Mouse (Mus musculus) c-Kit-negative CD71-positive TER-119-positive erythroid progenitor cells, embryonic 14.5 days (primary cell): Measurements from ENCODE around the gene Ank3.
"Not testable (repeated sequence)": the region's sequence is repeated elsewhere in the genome, so short reads cannot be mapped to it uniquely, and the experiment has no call there.

Source experiments
- DNase-seq: peaks from one replicate; pipeline ENCODE4 v3.0.0-alpha.2; 2013; ENCODE audit warnings: low read depth, low spot score

Gene Ank3

DNA sequence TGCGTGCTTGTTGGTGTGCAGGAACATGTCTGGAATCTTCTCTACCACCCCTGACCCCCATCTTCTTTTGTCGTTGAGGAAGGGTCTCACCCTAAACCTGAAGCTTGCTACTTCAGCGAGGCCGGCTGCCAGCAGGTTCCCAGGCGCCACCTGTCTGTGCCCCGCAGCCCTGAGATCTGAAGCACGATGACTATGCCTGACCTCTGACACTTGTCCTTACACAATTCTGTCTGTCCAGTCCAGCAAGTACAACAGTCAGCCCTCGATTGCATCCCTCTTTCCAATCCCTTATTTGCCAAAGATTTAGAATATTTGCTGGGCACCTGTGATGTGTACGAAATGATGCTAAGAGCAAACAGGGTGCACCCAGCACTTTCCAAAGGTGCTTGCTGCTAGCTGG lies 497.0 kb downstream of the Ank3 start:
- no peak for DNase-seq

DNA sequence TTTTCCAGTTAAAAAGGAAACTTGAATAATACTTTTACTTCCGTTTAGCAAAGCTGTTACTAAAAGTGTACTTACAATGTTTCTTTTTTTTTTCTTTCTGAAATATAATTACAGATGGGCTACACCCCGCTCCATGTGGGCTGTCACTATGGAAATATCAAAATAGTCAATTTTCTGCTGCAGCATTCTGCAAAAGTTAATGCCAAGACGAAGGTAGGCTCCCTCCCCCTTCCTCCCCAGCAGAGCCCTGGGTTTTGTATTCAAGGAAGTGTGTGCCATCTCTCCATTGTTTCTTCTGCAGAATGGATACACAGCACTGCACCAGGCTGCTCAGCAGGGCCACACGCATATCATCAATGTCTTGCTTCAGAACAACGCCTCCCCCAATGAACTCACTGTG lies 499.4 kb downstream of the Ank3 start:
- no peak for DNase-seq

DNA sequence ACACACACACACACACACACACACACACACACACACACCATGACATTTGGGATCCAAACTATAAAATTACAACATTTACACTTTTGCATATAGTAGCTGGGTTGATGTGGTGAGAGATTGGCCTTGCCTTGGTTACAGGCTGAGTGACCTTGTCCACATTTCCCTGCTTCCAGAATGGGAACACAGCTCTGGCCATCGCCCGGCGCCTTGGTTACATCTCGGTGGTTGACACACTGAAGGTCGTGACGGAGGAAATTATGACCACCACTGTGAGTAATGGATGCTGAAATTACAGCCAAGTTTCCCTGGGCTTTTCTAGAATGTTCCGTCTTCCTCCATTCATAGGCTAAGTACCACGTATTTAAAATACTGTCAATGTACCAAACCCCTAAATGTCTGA lies 500.2 kb downstream of the Ank3 start:
- DNase-seq, result no peak

DNA sequence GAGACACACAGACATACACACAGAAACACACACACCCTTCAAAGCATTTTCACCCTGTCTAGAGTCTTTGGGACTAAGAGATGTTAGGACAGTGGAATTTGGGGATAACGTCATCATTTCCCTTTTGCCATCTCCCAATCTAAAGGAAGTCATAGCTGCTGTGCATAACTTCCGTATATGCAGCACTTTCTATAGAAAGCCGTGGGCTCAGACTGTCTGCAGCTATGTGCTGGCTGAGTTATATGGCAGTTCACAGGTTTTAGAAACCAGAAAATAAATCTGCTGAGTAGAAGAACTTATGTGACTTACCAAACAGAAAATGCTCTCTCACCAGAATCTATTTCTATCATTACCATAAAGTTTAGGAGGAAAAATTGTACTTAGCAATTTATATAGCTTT lies 501.2 kb downstream of the Ank3 start:
- no peak for DNase-seq

DNA sequence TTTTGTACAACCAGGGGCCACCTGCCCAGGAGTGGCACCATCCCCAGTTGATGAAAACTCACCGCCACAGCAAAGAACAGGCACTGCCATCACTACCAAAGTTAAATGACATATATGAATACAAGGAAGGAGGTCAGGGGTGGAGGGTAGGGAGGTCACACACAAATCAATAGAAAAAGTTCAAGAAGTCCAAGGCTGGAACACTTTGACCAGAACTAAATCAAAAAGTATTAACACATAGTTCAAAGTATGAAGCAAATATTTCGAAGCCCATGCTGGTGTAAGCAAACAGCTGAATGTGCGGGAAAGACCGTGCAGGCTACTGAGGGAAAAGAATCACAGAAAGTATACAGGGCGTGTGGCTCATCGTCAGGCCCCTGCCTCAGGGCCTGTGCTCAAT lies 503.5 kb downstream of the Ank3 start:
- DNase-seq, result no peak

DNA sequence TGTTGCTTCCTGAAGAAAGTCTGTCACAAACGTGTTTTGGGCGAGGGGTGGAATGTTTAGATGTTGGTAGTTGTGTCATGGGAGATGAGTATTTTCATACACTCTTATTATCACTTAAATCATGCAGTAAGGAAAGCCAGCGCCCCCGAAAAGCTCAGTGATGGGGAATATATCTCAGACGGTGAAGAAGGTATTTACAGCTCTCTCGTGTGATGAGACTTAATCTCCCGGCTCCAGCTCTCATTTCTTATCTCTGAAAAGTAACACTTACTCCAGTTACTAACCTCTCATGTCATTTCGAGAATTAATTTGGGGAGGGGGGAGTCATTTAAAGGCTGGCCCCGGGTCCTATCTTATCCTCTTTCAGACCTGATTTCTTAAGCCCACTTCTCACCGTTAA lies 505.7 kb downstream of the Ank3 start:
- no peak for DNase-seq

DNA sequence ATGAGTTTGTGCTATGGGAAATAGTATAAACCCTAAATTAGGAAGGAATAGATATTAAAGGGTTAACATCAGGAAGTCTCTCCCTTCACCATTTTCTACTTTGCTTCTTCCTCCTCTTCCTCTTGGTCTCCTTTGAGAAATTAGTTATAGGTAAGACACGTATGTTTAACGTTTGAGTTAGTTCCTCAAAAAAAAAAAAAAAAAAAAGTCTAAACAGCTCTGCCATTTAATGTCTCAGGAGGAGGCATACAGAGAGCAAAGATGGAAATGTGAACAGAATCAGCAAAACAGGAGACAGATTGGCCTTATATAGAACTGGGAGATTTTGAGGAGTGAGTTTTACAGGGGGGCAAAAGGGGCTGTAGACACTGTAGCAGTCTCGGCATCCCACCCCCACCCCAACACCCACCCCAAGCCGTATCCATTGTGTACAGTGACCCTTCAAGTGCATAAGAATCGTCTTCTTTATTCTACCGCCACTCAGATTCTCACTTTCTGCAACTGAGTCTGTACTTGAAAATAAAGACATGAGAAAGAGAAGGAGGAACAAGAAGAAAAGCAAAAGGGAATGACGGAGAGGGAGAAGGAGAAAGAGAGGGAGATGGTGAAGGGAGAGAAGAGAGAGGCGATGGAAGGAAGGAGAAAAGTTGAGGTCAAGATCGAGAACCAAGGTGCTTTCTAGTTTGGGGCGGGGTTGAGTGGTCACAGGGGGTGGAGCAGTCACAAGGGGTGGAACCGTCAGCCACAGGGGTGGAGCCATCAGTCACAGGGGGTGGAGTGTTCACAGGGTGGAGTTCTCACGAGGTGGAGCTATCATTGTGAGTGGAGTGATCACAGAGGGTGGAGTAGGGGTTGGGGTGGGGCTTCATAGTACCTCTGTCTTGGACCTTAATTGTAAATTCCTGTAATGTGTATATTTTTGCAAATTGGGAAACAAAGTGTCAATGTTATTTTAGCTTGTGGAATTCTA lies 509.5 kb downstream of the Ank3 start:
- peak; percentile 72 for DNase-seq

DNA sequence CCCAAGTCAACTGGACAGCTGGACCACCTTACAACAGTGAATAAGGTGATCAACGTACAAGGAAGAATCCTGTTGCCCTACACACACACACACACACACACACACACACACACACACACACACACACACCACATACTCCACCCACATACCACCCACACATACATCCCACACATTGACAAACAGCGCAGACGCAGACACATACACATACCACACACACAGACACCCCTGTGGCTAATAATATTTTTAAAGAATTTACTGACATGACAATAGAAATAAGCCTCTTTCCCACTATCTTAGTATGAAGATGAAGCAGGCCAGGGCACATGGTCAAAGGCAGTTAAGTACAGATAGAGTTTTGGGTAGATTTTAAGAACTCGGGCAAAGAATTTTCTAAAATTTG lies 511.3 kb downstream of the Ank3 start:
- DNase-seq, result no peak

DNA sequence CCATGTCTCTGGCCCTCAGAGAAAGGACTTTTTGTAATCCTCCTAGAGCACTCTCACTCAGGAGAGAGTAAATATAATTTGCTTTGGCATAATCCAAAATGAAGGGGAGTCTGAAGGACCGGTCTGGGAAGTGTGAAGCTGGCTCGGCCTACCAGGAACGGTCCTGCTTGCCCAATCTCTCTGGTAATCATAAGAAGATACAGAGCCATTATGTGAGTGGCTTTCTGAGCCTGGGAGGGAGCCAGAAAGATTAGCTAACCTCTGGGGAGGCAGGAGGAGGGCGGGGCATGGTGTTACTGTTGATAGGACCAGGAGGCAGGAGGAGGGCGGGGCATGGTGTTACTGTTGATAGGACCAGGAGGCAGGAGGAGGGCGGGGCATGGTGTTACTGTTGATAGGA lies 511.7 kb downstream of the Ank3 start:
- DNase-seq, result peak; percentile 76

DNA sequence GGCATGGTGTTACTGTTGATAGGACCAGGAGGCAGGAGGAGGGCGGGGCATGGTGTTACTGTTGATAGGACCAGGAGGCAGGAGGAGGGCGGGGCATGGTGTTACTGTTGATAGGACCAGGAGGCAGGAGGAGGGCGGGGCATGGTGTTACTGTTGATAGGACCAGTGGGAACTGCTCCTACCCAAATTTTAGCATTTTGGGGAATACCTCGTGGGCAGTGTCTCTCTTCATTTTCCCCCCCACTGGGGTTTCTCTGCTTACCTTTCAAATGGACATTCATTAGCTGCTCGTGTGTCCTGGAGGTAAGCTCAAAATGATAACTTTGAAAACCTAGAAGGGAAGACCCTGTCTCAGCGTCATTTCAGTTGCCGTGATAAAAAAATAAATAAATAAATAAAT lies 512.2 kb downstream of the Ank3 start:
- DNase-seq, result not testable (repeated sequence)

DNA sequence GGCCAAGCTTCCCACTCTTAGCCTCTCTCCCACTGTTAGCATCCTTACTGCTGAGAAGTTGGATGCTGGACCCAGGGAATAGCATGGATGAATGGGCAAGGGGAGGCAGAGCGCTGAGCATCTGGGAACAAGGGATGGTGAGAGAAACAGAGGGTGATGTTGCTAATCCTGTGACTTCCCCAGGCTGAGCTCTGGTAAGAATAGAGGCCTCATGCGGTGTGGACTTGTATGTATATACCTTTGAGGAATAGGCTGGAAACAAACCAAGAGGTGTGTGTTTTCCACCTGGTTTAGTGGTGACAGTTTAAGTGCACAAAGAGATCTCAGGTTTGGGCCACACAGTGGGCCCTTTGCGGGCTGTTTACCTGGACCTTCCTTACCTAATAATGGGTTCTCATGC lies 517.0 kb downstream of the Ank3 start:
- DNase-seq, result no peak

DNA sequence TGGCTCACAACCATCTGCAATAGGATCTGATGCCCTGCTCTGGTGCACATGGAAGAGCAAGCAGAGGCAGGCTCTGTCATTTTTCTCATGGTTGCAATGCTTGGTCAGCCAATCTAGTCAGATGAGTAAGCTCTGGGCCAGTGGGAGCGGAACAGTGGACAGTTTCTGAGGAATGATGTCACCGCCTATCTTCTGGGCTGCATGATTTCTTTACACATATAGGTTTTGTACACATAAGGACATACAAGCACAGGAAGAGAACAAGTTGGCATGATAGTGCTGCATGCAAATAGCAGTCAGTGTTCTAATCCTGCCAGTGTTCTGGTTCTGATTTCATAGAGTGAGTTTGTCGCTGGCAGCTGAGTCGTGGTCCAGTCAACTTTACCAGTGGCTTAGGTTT lies 517.6 kb downstream of the Ank3 start:
- DNase-seq, result no peak

DNA sequence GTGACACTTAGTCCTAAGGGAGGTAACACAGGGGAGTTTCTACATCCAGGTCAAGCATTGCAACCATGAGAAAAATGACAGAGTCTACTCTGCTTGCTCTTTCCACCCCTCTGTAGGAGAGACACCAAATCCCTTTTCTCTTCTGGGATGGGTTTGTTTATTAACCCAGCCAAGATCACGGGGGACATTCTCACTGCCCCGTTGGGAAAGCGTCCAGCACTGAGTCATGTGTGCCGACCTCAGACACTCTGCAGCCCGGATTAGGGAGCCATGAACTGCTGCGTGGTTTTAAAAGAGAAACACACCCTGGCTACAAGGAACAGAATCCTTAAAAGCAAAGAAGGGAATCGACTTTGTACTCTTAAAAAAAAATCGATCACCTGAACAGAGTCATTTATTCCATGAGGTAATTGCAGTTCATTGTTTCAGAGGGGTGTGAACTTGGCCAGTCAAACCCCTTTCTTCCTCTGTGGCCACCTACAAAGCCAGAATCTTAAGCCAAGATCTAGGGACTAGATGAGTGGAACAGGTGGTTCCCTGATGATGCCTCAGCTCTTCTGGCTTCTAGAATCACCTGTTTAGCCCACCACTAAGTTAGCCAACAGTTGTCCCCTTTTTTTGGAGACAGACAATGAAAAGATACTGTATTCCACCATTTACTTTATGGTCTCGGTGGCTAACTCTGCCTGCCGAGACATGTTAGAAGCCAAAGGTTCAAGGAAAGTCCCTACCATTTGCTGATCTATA lies 518.3 kb downstream of the Ank3 start:
- no peak for DNase-seq

DNA sequence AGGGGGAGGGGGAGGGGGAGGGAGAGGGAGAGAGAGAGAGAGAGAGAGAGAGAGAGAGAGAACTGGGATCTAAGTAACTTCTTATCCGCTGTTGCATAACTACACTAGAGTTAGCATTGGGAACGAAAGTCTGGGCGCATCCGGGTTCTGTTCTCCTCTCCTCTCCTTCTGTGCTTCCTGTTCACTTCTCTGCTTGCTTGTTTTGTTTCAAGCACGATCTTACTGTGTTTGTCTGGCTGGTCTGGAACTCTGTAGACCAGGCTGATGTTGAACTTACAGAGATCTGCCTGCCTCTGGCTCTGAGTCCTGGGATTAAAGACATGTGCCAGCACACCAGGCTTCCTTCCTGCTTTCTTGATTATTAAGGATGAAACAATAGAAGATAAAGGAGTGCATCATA lies 519.1 kb downstream of the Ank3 start:
- no peak for DNase-seq

DNA sequence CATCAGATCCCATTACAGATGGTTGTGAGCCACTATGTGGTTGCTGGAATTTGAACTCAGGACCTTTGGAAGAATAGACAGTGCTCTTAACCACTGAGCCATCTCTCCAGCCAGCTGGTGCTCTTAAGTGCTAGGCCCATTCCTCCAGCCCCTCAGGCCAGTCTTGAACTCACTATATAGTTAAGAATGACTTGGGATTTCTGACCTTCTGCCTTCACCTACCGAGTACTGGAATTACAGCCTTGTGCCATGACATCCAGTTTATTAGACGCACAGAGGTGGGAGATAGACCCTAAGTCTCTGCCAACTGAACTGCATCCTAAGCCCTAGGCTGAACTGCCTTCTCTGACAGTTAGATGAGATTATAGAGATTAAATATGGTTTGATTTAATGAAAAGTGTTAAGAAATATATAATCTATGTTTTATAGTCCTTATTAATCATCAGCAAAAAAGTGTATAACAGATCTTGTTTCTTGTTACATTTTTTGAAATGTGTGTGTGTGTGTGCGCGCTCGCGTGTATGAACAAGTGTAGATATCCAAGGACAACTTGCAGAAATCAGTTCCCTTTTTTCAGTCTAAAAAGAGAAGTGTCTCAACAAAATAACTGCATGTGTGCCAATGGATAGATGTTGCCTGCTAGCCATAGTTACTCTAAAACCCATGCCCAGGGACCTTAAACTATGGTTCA lies 520.0 kb downstream of the Ank3 start:
- no peak for DNase-seq

DNA sequence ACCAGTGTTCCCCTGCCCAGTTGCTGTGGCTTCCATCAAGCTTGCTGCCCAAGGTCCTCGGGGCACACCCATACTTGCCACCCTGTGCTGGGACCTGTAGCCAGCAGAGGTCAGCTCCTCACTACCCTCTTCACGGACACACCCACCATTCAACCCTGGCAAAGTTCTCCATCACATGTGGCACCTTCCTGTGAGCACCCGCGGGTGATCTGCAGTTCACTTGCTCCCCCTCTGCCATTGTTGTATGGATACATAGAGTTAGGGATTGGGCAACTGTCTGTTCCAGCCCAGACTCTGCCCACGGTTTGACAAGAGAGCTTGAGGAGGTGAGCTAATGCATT lies 520.5 kb downstream of the Ank3 start:
- no peak for DNase-seq

DNA sequence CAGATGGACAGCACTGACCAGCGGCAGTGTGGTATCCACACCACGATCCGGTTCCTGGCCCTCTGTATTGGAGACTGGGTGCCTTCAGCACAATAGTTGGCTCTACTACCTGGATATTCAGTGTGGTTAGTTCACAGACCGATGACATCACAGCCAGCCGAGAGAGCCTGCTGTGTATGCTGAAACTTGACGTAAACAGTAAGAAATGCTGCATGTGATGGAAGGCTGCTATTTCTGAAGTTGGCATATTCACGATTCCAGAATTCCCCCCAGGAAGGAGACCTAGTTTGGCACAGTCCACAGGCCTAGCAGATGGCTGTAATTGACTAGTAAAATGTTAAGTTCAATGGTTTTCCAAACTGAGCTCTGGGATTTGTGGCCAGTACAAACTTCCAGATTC lies 521.2 kb downstream of the Ank3 start:
- no peak for DNase-seq

DNA sequence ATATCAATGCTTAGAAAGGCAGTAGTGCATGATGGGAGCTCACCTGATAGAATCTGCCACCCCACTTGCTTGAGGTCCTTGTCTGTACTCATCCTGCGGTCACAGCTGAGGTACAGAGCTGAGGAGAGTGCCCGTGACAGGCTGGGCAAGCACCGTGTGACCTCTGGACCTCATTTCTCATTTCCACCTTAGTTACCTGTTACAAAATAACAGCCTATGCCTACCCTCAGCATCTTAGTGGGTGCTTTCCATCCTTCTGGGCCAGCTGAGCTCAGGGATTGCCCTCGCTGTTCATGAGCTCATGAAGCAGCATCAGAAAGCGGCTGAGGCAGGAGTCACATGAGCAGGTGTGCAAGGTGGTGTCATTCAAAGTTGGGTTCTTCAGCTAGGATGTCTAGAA lies 523.5 kb downstream of the Ank3 start:
- DNase-seq, result no peak

DNA sequence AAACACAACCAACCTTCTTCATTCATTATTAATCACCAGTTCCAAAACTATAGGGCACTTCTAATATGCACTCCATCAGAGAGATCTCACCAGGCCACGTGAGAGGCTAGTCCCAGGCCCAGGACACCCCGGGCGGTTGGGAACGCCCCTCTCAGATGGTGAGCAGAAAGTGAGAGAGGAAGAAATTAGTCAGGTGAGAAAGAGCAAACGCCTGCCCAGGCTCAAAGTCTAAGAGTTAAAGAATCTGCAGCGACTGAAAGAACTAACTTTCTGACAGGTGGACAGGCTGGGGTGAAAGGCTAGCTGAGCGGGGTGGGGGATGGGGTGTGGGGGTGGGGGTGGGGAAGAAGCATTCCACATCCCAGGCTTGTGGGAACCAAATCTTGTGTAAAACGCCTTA lies 525.2 kb downstream of the Ank3 start:
- DNase-seq, result no peak

DNA sequence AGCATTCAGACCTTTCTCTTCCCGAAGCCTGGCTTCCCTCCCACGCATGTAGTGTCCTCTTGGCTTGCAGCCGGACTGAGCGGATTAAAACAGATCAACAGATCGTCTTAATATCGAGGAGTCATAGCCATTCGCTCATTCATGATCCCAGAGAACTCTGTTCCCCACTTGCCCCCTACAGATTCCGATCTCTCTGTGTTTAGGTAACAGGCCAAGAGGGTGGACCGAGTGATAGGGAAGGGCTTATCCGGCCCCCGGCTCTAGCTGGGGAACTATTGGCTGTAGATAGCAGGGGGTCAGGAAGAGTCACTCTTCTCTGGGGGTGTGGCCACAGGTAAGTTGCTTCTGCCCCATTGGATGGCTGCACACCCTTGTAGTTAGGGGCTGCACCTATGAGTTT lies 525.7 kb downstream of the Ank3 start:
- DNase-seq, result no peak

DNA sequence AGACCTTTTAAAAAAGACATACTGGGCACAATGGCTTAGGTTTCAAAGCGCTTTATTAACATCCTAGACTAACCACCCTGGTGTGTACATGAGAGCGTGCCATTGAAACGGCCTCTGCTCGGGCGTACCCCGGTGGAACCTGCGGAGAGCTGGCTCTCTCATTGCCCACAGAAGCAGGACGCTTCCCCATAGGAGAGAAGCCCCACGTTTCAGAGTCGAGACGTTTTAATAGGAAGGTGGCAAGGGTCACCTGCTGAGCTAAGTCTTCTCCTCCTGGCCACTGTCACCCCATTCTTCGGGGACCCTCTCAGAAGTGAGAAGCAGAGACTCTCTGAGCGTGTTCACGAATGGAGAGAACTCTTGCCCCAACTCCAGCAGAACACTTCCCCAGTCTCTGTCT lies 526.3 kb downstream of the Ank3 start:
- DNase-seq, result no peak

DNA sequence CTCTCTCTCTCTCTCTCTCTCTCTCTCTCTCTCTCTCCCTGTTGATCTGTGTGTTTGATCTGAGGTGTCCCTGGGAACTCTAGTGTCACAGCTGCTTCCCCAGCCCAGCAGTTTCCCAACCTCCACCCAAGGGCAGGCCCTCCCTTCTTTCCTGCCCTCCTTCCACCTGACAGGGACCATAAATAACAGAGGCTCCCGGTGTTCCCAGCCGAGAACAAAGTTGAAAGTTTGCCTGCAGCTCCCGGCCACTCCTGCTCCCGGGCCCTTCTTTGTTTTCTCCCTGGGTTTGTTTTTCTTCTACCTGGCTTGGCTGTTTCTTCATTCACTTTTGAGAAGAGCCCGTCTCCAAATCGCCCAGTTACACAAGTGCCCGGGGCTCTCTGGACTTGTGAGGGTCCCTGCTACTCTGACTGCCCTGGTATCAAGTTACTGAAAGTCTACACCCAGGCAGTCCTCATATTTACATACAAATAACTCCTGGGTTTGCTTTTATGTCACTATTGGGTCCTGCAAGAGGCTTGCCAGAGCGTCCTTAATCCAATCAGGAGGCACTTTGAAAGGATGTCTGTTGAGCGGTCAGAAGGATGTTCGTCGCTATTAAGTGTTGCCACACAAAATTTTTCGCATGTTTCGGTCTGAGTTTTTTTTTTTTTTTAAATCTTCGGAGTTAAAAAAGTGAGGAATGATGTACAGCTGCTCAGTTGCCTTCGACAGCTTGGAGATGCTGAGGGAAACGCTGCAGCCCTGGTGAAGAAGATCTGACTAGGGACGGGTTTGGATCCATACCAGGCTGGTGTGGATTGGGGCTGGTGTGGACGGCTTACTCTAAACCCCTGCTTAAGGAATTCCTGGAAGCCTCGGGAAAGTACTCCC lies 526.9 kb downstream of the Ank3 start:
- DNase-seq, result no peak
